Mouse (Mus musculus): ENCODE data around the gene Mrgprg. TPM values are rescaled to one million over a fixed set of nuclear protein-coding genes. Genes with fewer than 3 reads are reported as not detected.

The Mrgprg gene
- polyA plus RNA-seq, 1 experiment from 2014 or later, result not detected

DNA sequence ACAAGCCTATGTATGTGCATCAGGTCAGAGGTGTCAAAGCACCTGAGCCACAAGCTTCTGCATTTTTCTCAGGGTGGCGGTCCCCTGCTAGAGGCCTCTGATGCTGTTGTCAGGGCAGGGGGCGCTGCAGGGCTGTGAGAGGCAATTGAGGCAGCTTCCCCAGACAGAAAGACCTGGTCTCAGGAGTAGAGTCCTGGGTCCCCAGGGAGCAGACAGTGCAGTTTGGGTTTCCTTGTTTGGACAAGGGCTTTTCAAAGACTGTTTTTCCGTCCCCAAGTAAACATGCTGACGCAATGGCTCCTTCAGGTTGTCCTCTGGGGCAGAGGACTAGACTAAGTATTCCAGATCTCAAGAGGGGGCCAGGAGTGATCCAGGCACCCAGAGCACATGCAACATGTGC is 40.4 kb downstream of the Mrgprg start:
- Histone ChIP-seq H3K27ac (replicated peaks) (no peak overlapping the region), H3K9ac (no peak overlapping the region), H3K36me3 (peaks cover 4% of the 10 kb centered on the region; the same call in 1 of the 2 replicates), H3K27me3 (no peaks in the 10 kb centered on the region), H3K4me1 (replicated peaks) (peaks cover 26% of the 10 kb centered on the region), H3K4me3 (no peak overlapping the region), H3K4me2 (no peak overlapping the region), H3K9me3 (no peaks in the 10 kb centered on the region)
- no peak for ATAC-seq (ENCODE audit: low read depth)
- WGBS, result 75% methylated on average over 4 of the region's 4 CpGs

DNA sequence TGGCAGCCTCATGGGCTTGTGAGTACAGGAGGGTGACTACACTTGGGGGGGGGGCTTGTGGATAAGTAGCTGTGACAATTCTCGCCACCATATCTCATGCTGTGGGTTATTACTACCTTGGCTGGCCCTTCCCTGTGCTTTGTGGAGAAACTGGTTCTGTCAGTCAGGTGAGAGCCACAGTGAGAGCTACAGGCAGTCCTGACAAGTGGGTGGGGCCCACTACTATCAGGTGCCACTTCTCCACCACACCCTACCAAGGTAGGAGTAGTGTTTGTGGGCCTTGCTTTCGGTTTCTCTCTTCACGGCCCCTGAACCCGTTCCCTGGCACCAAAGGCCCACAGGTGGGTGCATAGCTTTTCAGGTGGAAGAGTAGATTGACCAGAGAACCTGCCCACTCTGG is 43.0 kb downstream of the Mrgprg start:
- Histone ChIP-seq H3K27ac (replicated peaks) (no peak overlapping the region), H3K4me1 (replicated peaks) (peaks cover 11% of the 10 kb centered on the region), H3K36me3 (peaks cover 4% of the 10 kb centered on the region; the same call in 1 of the 2 replicates), H3K4me3 (no peak overlapping the region), H3K4me2 (no peak overlapping the region), H3K9me3 (no peaks in the 10 kb centered on the region), H3K27me3 (no peaks in the 10 kb centered on the region), H3K9ac (no peak overlapping the region)
- 90% methylated on average over 4 of the region's 4 CpGs for WGBS
- ATAC-seq (ENCODE audit: low read depth), result no peak

DNA sequence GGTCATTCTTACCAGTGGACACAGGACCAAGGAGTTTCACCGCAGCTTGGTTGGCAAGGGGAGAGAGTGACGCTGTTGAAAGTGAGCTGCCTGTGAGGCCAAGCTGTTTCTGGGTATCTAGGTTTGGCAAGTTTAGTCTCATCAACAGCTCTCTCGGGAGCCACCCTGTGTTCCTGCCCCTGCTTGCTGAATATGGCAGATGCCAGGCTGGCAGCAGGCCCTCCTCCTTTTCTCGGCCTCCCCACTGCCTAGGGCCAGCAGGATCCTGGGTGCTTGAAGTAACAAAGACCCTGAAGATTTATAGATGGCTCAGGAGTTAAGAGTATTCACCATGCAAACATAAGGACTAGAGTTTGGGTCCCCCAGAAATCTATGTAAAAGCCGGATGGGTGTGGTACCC is 44.1 kb downstream of the Mrgprg start:
- H3K27ac ChIP-seq (replicated peaks), result no peak overlapping the region
- no peak overlapping the region for H3K4me3 ChIP-seq
- peaks cover 11% of the 10 kb centered on the region for H3K4me1 ChIP-seq (replicated peaks)
- ATAC-seq (ENCODE audit: low read depth), result no peak
- no peaks in the 10 kb centered on the region for H3K27me3 ChIP-seq
- no peak overlapping the region for H3K4me2 ChIP-seq
- no peak overlapping the region for H3K9ac ChIP-seq
- WGBS, result 74% methylated on average over 5 of the region's 5 CpGs
- peaks cover 4% of the 10 kb centered on the region; the same call in 1 of the 2 replicates for H3K36me3 ChIP-seq
- no peaks in the 10 kb centered on the region for H3K9me3 ChIP-seq

DNA sequence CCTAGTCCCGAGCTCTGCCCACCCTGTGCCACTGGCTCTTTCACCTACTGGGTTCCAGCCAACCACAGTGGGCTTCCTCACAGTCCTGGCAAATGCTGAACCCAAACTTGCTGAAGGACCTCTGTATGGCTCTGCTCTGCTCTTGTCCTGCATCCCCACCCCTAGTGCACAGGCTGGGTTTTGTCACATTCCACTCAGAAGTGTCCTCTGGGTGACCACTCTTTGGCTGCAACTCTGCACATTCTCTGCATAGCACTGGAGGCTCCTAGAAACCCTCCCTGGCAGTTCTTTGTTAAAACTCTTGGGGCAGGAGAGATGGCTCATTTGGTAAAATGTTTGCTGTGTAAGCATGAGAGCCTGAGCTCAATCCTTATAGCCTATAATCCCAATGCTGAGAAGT is 49.0 kb downstream of the Mrgprg start:
- Histone ChIP-seq H3K4me2 (no peak overlapping the region), H3K27me3 (no peaks in the 10 kb centered on the region), H3K9ac (no peak overlapping the region), H3K36me3 (peaks cover 31% of the 10 kb centered on the region), H3K9me3 (no peaks in the 10 kb centered on the region), H3K4me3 (no peak overlapping the region), H3K4me1 (replicated peaks) (peaks cover 15% of the 10 kb centered on the region), H3K27ac (replicated peaks) (no peak overlapping the region)
- ATAC-seq (ENCODE audit: low read depth), result no peak
- 71% methylated on average over 1 of the region's 1 CpGs for WGBS

Small RNA genes within 50 kb of the gene (microRNA-seq; reads per million reads assigned to microRNA genes)
- gene Gm22064, result not detected

Other genes with a start within 250 kb of the Mrgprg start
- gene Nap1l4, start 217.9 kb downstream of the Mrgprg start, polyA plus RNA-seq (2015; fragmentation: Nextera tagmentation; extraction: Ambion mirVana), result 310 and 312 TPM in 2 replicates
- 57.8 and 61.5 TPM in 2 replicates for gene Cars, start 166.9 kb downstream of the Mrgprg start, polyA plus RNA-seq (2015; fragmentation: Nextera tagmentation; extraction: Ambion mirVana)
- gene Tnfrsf26, start 138.3 kb downstream of the Mrgprg start, polyA plus RNA-seq (2015; fragmentation: Nextera tagmentation; extraction: Ambion mirVana), result 0.10 and 0.28 TPM in 2 replicates
- 3.2 and 4.2 TPM in 2 replicates for gene Tnfrsf22, start 117.3 kb downstream of the Mrgprg start, polyA plus RNA-seq (2015; fragmentation: Nextera tagmentation; extraction: Ambion mirVana)
- 0.43 and 0.96 TPM in 2 replicates for gene Tnfrsf23, start 81.1 kb downstream of the Mrgprg start, polyA plus RNA-seq (2015; fragmentation: Nextera tagmentation; extraction: Ambion mirVana)
- gene Osbpl5, start 10.0 kb downstream of the Mrgprg start, polyA plus RNA-seq (2015; fragmentation: Nextera tagmentation; extraction: Ambion mirVana), result 27.8 and 34.4 TPM in 2 replicates
- gene Mrgpre, start 17.5 kb upstream of the Mrgprg start, polyA plus RNA-seq (2015; fragmentation: Nextera tagmentation; extraction: Ambion mirVana), result 4.6 and 5.1 TPM in 2 replicates
- gene Nadsyn1, start 55.9 kb upstream of the Mrgprg start, polyA plus RNA-seq (2015; fragmentation: Nextera tagmentation; extraction: Ambion mirVana), result 5.4 and 8.5 TPM in 2 replicates
- 48.7 and 52.5 TPM in 2 replicates for gene Dhcr7, start 56.2 kb upstream of the Mrgprg start, polyA plus RNA-seq (2015; fragmentation: Nextera tagmentation; extraction: Ambion mirVana)
- not detected in 2 replicates for gene Gm498, start 99.8 kb upstream of the Mrgprg start, polyA plus RNA-seq (2015; fragmentation: Nextera tagmentation; extraction: Ambion mirVana)
- 6.4 and 6.7 TPM in 2 replicates for gene Shank2, start 234.9 kb upstream of the Mrgprg start, polyA plus RNA-seq (2015; fragmentation: Nextera tagmentation; extraction: Ambion mirVana)